Mouse (Mus musculus) C2C12 (cell line): ENCODE measurements at regions not wholly inside any gene's neighbourhood (a gene's known extent, or its start where the extent isn't known, plus 50 kb on each side); places are given as distances from the start of the nearest gene placed in this dataset.

Experiments
- H3K27me3 ChIP-seq: one replicate; pipeline ENCODE4 v1.6.1; 2011; ENCODE audit not compliant: control insufficient read depth, insufficient read depth, insufficient read length
- H3K36me3 ChIP-seq: one replicate; pipeline ENCODE4 v1.6.1; 2011; ENCODE audit not compliant: control insufficient read depth, insufficient read depth
- H3K4me3 ChIP-seq: one replicate; pipeline ENCODE4 v1.5.1; 2011; ENCODE audit warnings: mild to moderate bottlenecking, control low read depth; ENCODE audit not compliant: poor library complexity, insufficient read depth, severe bottlenecking
- H3K79me2 ChIP-seq: one replicate; pipeline ENCODE4 v1.6.1; 2011; ENCODE audit not compliant: control insufficient read depth, insufficient read depth
- H3K79me3 ChIP-seq: one replicate; pipeline ENCODE4 v1.6.1; 2011; ENCODE audit warnings: low read depth, control low read depth
- H3ac ChIP-seq: one replicate; pipeline ENCODE3; 2011; ENCODE audit warnings: low read depth; ENCODE audit not compliant: control insufficient read depth, insufficient read length
- CEBPB ChIP-seq: IDR thresholded peaks from one replicate; pipeline ENCODE4 v1.6.1; 2011; ENCODE audit warnings: low read depth, mild to moderate bottlenecking, control low read depth, moderate library complexity
- CTCF ChIP-seq: IDR thresholded peaks from one replicate; pipeline ENCODE4 v1.5.1; 2011; ENCODE audit not compliant: control insufficient read depth, insufficient read depth, insufficient read length
- FOSL1 ChIP-seq: IDR thresholded peaks from one replicate; pipeline ENCODE4 v1.8.0; 2011; ENCODE audit warnings: mild to moderate bottlenecking, low read length; ENCODE audit not compliant: poor library complexity, insufficient read depth, severe bottlenecking
- MAX ChIP-seq: IDR thresholded peaks from one replicate; pipeline ENCODE4 v1.6.1; 2011; ENCODE audit warnings: mild to moderate bottlenecking, control low read depth
- MYOD1 ChIP-seq: IDR thresholded peaks from one replicate; pipeline ENCODE4 v1.6.1; 2011; ENCODE audit warnings: low read depth; ENCODE audit not compliant: control insufficient read depth, insufficient read length
- MYOG ChIP-seq: IDR thresholded peaks from one replicate; pipeline ENCODE4 v1.6.1; 2011; ENCODE audit not compliant: control insufficient read depth, insufficient read length; ENCODE audit errors: extremely low read depth
- USF1 ChIP-seq: IDR thresholded peaks from one replicate; pipeline ENCODE4 v1.6.1; 2011; ENCODE audit warnings: low read depth, mild to moderate bottlenecking, control low read depth, moderate library complexity

GRCm38 (mm10) chr3:129049899-129050597 is 149.6 kb upstream of the Pitx2 start:
- Histone ChIP-seq H3K4me3 (no peak overlapping the region), H3K79me2 (no peaks in the 10 kb centered on the region), H3K79me3 (no peaks in the 10 kb centered on the region), H3K36me3 (no peaks in the 10 kb centered on the region), H3K27me3 (no peaks in the 10 kb centered on the region), H3ac (no peak overlapping the region)
- no peak for TF ChIP-seq MYOG
- TF ChIP-seq USF1, result no peak
- TF ChIP-seq MYOD1, result no peak
- TF ChIP-seq CTCF, result no peak
- no peak for TF ChIP-seq MAX
- TF ChIP-seq FOSL1, result no peak
- TF ChIP-seq CEBPB, result no peak

- TF ChIP-seq USF1, result no peak
- TF ChIP-seq MYOD1, result no peak
- TF ChIP-seq CTCF, result no peak
- no peak for TF ChIP-seq MYOG
- TF ChIP-seq MAX, result no peak
- TF ChIP-seq FOSL1, result no peak
- no peak for TF ChIP-seq CEBPB
- no peaks in the 10 kb centered on the region for H3K36me3 ChIP-seq
- H3K79me3 ChIP-seq, result no peaks in the 10 kb centered on the region
- H3K79me2 ChIP-seq, result no peaks in the 10 kb centered on the region
- H3ac ChIP-seq, result no peak overlapping the region
- no peak overlapping the region for H3K4me3 ChIP-seq
- no peaks in the 10 kb centered on the region for H3K27me3 ChIP-seq
Measured at GRCm38 (mm10) chr3:129065457-129066364, 134.0 kb upstream of the Pitx2 start.

- Histone ChIP-seq H3K4me3 (no peak overlapping the region), H3K27me3 (no peaks in the 10 kb centered on the region), H3K36me3 (no peaks in the 10 kb centered on the region), H3K79me3 (no peaks in the 10 kb centered on the region), H3K79me2 (no peaks in the 10 kb centered on the region), H3ac (no peak overlapping the region)
- no peak for TF ChIP-seq MYOG
- no peak for TF ChIP-seq CEBPB
- TF ChIP-seq FOSL1, result no peak
- no peak for TF ChIP-seq CTCF
- TF ChIP-seq MAX, result no peak
- no peak for TF ChIP-seq USF1
- no peak for TF ChIP-seq MYOD1
Measured at GRCm38 (mm10) chr3:129069676-129070075, 130.0 kb upstream of the Pitx2 start.

- Histone ChIP-seq H3K4me3 (no peak overlapping the region), H3ac (no peak overlapping the region), H3K36me3 (no peaks in the 10 kb centered on the region), H3K27me3 (no peaks in the 10 kb centered on the region), H3K79me3 (no peaks in the 10 kb centered on the region), H3K79me2 (no peaks in the 10 kb centered on the region)
- TF ChIP-seq CTCF (no peak), MYOD1 (no peak), MYOG (no peak), MAX (no peak), FOSL1 (no peak), USF1 (no peak), CEBPB (no peak)
Measured at GRCm38 (mm10) chr3:129070521-129070933, 129.2 kb upstream of the Pitx2 start.

- Histone ChIP-seq H3K4me3 (no peak overlapping the region), H3K79me2 (no peaks in the 10 kb centered on the region), H3ac (no peak overlapping the region), H3K36me3 (no peaks in the 10 kb centered on the region), H3K79me3 (no peaks in the 10 kb centered on the region), H3K27me3 (no peaks in the 10 kb centered on the region)
- TF ChIP-seq CTCF (no peak), USF1 (no peak), MYOG (no peak), FOSL1 (no peak), CEBPB (no peak), MAX (no peak), MYOD1 (no peak)
Measured at GRCm38 (mm10) chr3:129071002-129071401, 128.7 kb upstream of the Pitx2 start.
